Mouse (Mus musculus) lung, embryonic 14.5 days (tissue): ENCODE results near the gene Fam229a. TPM values are rescaled to one million over a fixed set of nuclear protein-coding genes. Genes with fewer than 3 reads are reported as not detected.
"Not testable (repeated sequence)": the region's sequence is repeated elsewhere in the genome, so short reads cannot be mapped to it uniquely, and the experiment has no call there.

Experiments used
- ATAC-seq: fragments of 200-750 bp; cut with Nextera tagmentation; 2 replicates; pipeline ENCODE4 v1.8.0; 2017; ENCODE audit warnings: mild to moderate bottlenecking, moderate TSS enrichment, moderate library complexity; ENCODE audit not compliant: insufficient read depth
- DNase-seq: peaks from one replicate; pipeline ENCODE4 v3.0.0-alpha.2; 2015
- H3K27ac ChIP-seq: fragments of 300-500 bp; sonication (generic); 2 replicates; pipeline ENCODE4 v1.5.1; 2014; ENCODE audit warnings: low read depth, mild to moderate bottlenecking, moderate library complexity
- H3K27me3 ChIP-seq: fragments of 300-500 bp; sonication (generic); 2 replicates; pipeline ENCODE4 v1.6.1; 2014; ENCODE audit warnings: low read length, control low read depth; ENCODE audit not compliant: insufficient read depth
- H3K36me3 ChIP-seq: fragments of 300-500 bp; sonication (generic); 2 replicates; pipeline ENCODE4 v1.6.1; 2014; ENCODE audit warnings: control low read depth; ENCODE audit not compliant: insufficient read depth
- H3K4me1 ChIP-seq: fragments of 300-500 bp; sonication (generic); 2 replicates; pipeline ENCODE4 v1.6.1; 2014; ENCODE audit warnings: antibody characterized with exemption, control low read depth; ENCODE audit not compliant: insufficient read depth
- H3K4me2 ChIP-seq: fragments of 300-500 bp; sonication (generic); 2 replicates; pipeline ENCODE4 v1.6.1; 2014; ENCODE audit warnings: mild to moderate bottlenecking
- H3K4me3 ChIP-seq: fragments of 300-500 bp; sonication (generic); 2 replicates; pipeline ENCODE4 v1.5.1; 2014; ENCODE audit warnings: low read depth, low read length
- H3K9ac ChIP-seq: fragments of 300-500 bp; sonication (generic); 2 replicates; pipeline ENCODE4 v1.6.1; 2014
- H3K9me3 ChIP-seq: fragments of 300-500 bp; sonication (generic); 2 replicates; pipeline ENCODE4 v1.6.1; 2016; ENCODE audit warnings: low read depth, low read length, control low read depth
- CTCF ChIP-seq: IDR thresholded peaks from 2 replicates; pipeline ENCODE4 v1.5.1; 2016; ENCODE audit warnings: antibody characterized with exemption, low read depth
- WGBS: fragments of 180-500 bp; shearing (Covaris S2); extraction: QIAGEN DNeasy Blood & Tissue Kit; methylation state at CpG from one replicate; pipeline ENCODE4 v1.1.7; 2014; 5-methylcytosine and 5-hydroxymethylcytosine counted together
- polyA plus RNA-seq: library from polyadenylated mRNA; unstranded; fragments of >200 nt; fragmentation: Nextera tagmentation; extraction: Ambion mirVana; gene quantifications from 2 replicates; pipeline ENCODE4 v1.2.1, GENCODE M21; 2014

Gene Fam229a
- polyA plus RNA-seq, 1 experiment from 2014 or later = not detected

GRCm38 (mm10) chr4:129518519-129518918, 27.5 kb downstream of the Fam229a start:
- H3K4me1 ChIP-seq = no peaks in the 10 kb centered on the region
- TF ChIP-seq CTCF = no peak
- H3K4me2 ChIP-seq = no peak overlapping the region
- H3K36me3 ChIP-seq = peaks cover 79% of the 10 kb centered on the region
- H3K27ac ChIP-seq = no peak overlapping the region
- WGBS = 82% methylated on average over 8 of the region's 8 CpGs
- ATAC-seq (no peak), DNase-seq (no peak)
- H3K27me3 ChIP-seq = no peaks in the 10 kb centered on the region
- no peaks in the 10 kb centered on the region for H3K9me3 ChIP-seq
- no peak overlapping the region for H3K4me3 ChIP-seq
- H3K9ac ChIP-seq = no peak overlapping the region

GRCm38 (mm10) chr4:129525338-129525737, 34.3 kb downstream of the Fam229a start:
- TF ChIP-seq CTCF = no peak
- H3K36me3 ChIP-seq = peaks cover 95% of the 10 kb centered on the region
- H3K9ac ChIP-seq = no peak overlapping the region
- H3K27me3 ChIP-seq = no peaks in the 10 kb centered on the region
- H3K27ac ChIP-seq = no peak overlapping the region
- no peak for DNase-seq
- ATAC-seq = no peak
- WGBS = 86% methylated on average over 5 of the region's 5 CpGs
- no peak overlapping the region for H3K4me3 ChIP-seq
- no peaks in the 10 kb centered on the region for H3K9me3 ChIP-seq
- no peak overlapping the region for H3K4me2 ChIP-seq
- no peaks in the 10 kb centered on the region for H3K4me1 ChIP-seq

GRCm38 (mm10) chr4:129525889-129526288, 34.9 kb downstream of the Fam229a start:
- no peaks in the 10 kb centered on the region for H3K4me1 ChIP-seq
- no peak overlapping the region for H3K9ac ChIP-seq
- WGBS = 82% methylated on average over 3 of the region's 3 CpGs
- H3K9me3 ChIP-seq = no peaks in the 10 kb centered on the region
- DNase-seq (no peak), ATAC-seq (no peak)
- H3K27ac ChIP-seq = no peak overlapping the region
- no peaks in the 10 kb centered on the region for H3K27me3 ChIP-seq
- no peak overlapping the region for H3K4me3 ChIP-seq
- TF ChIP-seq CTCF = no peak
- no peak overlapping the region for H3K4me2 ChIP-seq
- H3K36me3 ChIP-seq = peaks cover 95% of the 10 kb centered on the region

GRCm38 (mm10) chr4:129528901-129529300, 37.9 kb downstream of the Fam229a start:
- not testable (repeated sequence) for H3K27me3 ChIP-seq, H3K9ac ChIP-seq, H3K9me3 ChIP-seq, ATAC-seq, H3K4me2 ChIP-seq, H3K4me3 ChIP-seq, H3K27ac ChIP-seq, DNase-seq, H3K4me1 ChIP-seq
- peaks cover 92% of the 10 kb centered on the region for H3K36me3 ChIP-seq
- WGBS = 96% methylated on average over 5 of the region's 6 CpGs

- H3K9me3 ChIP-seq = no peaks in the 10 kb centered on the region
- no peak overlapping the region; the same call in 1 of the 2 replicates for H3K9ac ChIP-seq
- H3K4me3 ChIP-seq = no peak overlapping the region
- no peaks in the 10 kb centered on the region for H3K4me1 ChIP-seq
- no peaks in the 10 kb centered on the region for H3K27me3 ChIP-seq
- H3K27ac ChIP-seq = no peak overlapping the region
- ATAC-seq (no peak), DNase-seq (peak; percentile 23)
- no peak overlapping the region for H3K4me2 ChIP-seq
- 86% methylated on average over 6 of the region's 6 CpGs for WGBS
- TF ChIP-seq CTCF = peak; percentile 48
- H3K36me3 ChIP-seq = peaks cover 27% of the 10 kb centered on the region
These were observed 49.0 kb downstream of the Fam229a start for GRCm38 (mm10) chr4:129540012-129540411.

Other genes with a start within 250 kb of the Fam229a start
- 2.8 and 3.2 TPM in 2 replicates for gene C77080, start 229.8 kb upstream of the Fam229a start, polyA plus RNA-seq
- 0.33 and 0.54 TPM in 2 replicates for gene Sync, start 203.6 kb upstream of the Fam229a start, polyA plus RNA-seq
- 387 and 402 TPM in 2 replicates for gene Rbbp4, start 155.8 kb upstream of the Fam229a start, polyA plus RNA-seq
- 49.2 and 51.6 TPM in 2 replicates for gene Zbtb8os, start 155.5 kb upstream of the Fam229a start, polyA plus RNA-seq
- gene Zbtb8a, start 113.1 kb upstream of the Fam229a start, polyA plus RNA-seq = 14.7 and 16.2 TPM in 2 replicates
- 1.3 and 2.8 TPM in 2 replicates for gene Zbtb8b, start 50.3 kb upstream of the Fam229a start, polyA plus RNA-seq
- gene Bsdc1, start 29.6 kb upstream of the Fam229a start, polyA plus RNA-seq = 20.5 and 20.9 TPM in 2 replicates
- gene Tssk3, start 168 bp upstream of the Fam229a start, polyA plus RNA-seq = not detected in 2 replicates
- gene Marcksl1, start 22.4 kb downstream of the Fam229a start, polyA plus RNA-seq = 799 and 847 TPM in 2 replicates
- 243 and 246 TPM in 2 replicates for gene Hdac1, start 51.5 kb downstream of the Fam229a start, polyA plus RNA-seq
- 5.7 and 7.8 TPM in 2 replicates for gene Lck, start 82.5 kb downstream of the Fam229a start, polyA plus RNA-seq
- gene Fam167b, start 87.4 kb downstream of the Fam229a start, polyA plus RNA-seq = 2.2 and 2.7 TPM in 2 replicates
- 308 and 316 TPM in 2 replicates for gene Eif3i, start 109.5 kb downstream of the Fam229a start, polyA plus RNA-seq
- 187 and 200 TPM in 2 replicates for gene Tmem234, start 109.5 kb downstream of the Fam229a start, polyA plus RNA-seq
- gene Dcdc2b, start 123.1 kb downstream of the Fam229a start, polyA plus RNA-seq = 2.1 and 2.5 TPM in 2 replicates
- 23.6 and 25.8 TPM in 2 replicates for gene Iqcc, start 127.9 kb downstream of the Fam229a start, polyA plus RNA-seq
- gene Ccdc28b, start 132.8 kb downstream of the Fam229a start, polyA plus RNA-seq = 43.9 and 46.3 TPM in 2 replicates
- 100 and 109 TPM in 2 replicates for gene Txlna, start 149.9 kb downstream of the Fam229a start, polyA plus RNA-seq
- gene Kpna6, start 181.6 kb downstream of the Fam229a start, polyA plus RNA-seq = 12.3 and 14.9 TPM in 2 replicates
- 28.7 TPM in 2 replicates for gene Tmem39b, start 205.6 kb downstream of the Fam229a start, polyA plus RNA-seq